Mouse (Mus musculus) kidney, adult 18-20 months (tissue): ENCODE measurements at regions not wholly inside any gene's neighbourhood (a gene's known extent, or its start where the extent isn't known, plus 50 kb on each side); places are given as distances from the start of the nearest gene placed in this dataset.

Experiments
- DNase-seq: peaks from one replicate; pipeline ENCODE4 v3.0.0; 2021

DNA sequence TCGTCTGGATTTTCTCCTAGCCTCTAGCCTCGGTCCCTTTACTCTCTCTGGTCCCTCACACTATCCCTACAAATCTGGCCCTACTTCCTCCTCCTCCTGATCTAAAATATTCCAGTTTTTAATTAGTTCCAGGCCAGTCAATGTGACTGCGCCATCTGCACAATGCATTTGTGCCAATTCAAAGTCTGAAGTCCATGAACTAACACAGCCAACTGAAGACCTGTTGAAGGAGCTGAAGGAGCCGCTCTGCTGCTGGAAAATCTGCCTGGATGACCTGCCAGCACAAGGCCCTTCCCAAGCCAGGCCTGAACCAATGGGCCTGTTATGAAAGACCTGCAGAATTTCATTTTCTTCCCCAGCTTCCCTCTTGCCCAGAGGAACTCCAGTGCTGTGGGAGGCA lies 197.9 kb upstream of the Mctp2 start:
- DNase-seq, result peak; percentile 54

DNA sequence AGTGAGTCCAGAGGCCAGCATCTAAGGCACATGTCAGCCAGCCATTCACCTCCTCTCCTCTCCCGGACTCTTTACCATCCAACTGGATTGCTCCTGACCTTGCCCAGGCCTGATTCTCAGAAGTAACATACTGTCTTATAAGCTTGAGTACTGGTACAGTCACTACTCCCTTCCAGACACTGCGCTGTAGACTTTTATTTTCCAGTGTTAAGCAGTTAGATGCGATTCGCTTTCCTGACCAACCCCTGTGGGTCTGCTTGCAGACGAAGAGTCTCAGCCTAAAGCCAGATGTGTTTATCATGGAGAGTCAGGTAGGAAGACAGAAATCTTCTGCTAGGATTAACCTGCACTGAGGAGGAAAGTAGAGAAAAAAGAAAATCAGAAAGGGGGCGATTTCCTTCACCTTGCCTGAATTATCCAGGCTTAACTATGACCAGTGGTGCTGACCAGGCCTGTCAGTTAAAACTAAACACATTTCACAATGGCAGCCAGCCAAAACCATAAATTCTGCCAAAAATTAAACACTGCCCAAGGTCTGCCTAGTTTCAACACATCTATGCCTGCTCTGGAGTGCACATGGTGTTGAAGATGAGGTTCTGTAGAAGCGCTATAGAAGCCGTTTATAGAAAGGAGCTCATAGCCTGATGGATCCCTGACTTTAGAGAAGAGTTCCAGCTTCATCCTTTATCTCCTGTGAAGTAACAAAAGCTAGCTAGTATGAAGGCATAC lies 199.5 kb upstream of the Mctp2 start:
- no peak for DNase-seq

DNA sequence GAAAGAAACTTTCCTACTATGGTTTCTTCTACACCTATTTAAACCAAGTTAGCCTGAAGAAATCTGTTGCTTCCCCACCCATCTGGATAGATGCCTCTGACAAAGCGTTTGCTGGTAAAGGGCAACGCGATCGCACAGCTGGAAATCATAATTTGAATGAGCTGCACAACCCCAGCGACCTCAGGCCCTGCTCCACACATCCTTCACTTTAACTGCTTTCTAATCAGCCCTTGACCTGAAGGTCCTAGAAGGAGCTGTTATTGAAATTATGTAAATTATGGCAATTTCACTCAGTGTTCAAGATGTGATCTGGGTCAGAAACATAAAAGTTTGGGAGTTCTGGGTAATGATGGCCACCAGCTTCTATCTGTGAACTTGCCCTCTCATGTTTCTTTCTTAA lies 201.5 kb upstream of the Mctp2 start:
- no peak for DNase-seq

GRCm38 (mm10) chr7:72510116-72510515 lies 203.7 kb upstream of the Mctp2 start:
- DNase-seq, result no peak

DNA sequence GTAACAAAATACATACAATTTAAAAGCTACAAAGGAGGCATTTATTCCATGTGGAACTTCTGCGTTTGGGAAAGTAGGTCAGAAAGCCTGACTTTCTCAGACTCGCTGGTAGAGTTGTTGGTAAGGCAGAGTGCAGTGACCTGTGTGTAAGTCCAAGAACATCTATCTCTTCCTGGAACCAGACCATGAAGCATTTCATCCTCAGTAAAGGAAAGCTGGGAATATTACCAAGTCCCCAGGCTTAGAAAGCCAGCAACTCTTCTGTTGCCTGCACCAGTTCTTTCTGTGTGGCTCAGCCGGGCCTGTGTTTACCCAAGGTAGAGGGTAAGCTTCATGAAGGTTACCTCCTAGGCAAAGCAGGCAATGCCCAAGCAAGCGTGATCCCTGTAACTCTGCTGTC lies 207.0 kb upstream of the Mctp2 start:
- DNase-seq, result no peak

DNA sequence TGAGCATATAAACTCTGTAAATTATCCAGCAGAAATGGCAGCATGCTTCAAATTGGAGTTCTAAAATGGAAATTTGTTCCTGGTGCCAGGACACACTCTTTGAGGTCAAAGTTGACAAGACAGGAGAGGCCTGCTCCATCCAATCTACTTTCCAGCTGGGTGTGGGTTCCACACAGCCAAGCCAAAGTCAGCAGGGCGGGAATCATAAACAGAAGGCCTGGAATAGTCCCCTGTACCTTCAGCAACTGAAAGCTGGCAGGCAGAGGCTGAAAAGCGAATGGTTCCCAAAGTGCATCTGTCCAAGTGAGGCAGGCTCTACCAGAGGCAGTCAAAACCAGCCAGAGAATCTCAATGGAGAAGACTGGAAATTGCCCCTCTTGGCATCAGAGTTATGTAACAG lies 208.4 kb upstream of the Mctp2 start:
- no peak for DNase-seq

DNA sequence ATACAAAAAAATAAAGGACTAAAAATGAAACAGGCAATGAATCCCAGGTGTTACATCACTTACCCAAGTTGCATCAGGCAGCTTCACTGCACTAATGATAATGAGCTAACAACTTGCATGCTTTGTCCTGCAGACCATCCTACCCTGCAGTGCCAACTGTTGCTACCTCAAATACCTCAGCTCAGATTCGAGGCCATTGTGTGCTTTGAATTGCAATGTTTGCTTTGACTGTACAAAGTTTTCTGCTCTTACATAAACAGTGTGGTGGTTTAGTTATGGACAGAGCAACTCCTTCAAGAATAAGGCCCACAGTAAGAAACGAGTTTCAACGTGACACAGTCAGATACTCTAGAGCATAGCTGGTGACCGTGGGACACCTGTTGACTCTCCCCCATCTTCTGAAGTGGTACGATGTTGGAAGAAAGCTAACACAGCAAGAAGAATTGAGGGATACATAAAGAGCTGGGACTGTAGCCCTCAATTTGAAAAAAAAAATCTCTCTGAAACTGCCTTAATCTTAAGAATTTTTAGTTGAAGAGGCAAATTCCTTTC lies 212.1 kb upstream of the Mctp2 start:
- DNase-seq, result no peak

DNA sequence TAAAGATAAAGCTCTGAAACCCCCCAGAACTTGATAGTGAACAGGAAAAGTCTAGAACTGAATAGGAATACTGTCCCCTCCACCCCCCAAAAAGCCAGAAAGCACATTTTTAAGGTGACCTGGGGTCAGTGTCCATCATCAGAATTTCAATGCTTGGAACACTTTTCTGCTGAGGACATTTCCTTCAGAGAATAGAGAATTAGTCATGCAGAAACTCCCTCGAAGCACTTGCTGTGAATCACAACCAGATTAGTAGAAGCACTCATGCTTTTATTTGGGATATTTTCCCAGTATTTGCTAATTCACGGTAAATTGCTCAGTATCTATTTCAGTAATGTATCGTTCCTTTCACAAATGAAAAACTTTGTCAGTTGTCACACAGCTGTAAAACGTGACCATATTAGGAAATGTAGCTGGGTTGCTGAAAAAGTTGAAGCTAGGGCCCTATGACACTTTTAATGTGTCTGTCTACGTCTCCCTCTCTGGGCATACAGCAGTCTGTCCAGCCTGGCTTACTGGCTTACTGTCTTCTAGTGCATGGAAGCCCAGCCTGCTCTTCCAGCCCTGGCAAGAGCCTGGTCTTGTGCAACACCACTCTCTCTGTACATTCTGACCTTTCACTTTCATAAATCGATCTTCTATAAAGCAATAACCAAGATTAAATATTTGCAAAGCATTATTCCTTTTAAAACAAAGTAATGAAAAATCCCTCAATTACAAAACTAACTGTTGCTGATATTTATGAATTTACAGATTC lies 213.1 kb upstream of the Mctp2 start:
- no peak for DNase-seq

DNA sequence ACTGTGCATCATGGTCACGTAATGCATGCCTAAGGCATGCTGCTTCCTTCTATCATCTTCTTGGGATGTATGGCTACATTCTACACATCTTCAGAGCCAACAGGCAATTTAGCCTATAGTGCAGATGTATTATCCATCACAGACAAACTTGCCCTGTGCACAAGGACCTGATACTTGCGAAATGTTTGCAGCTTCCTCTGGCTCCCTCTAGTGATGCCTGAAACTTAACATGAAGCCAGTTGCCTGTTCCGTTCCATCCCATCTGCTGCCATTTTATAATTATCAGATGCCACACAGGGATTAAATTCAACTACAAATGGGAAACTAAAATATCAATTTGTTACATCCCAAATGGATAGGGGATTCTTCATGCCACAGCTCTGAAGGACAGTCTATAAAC lies 222.5 kb upstream of the Mctp2 start:
- DNase-seq, result no peak

DNA sequence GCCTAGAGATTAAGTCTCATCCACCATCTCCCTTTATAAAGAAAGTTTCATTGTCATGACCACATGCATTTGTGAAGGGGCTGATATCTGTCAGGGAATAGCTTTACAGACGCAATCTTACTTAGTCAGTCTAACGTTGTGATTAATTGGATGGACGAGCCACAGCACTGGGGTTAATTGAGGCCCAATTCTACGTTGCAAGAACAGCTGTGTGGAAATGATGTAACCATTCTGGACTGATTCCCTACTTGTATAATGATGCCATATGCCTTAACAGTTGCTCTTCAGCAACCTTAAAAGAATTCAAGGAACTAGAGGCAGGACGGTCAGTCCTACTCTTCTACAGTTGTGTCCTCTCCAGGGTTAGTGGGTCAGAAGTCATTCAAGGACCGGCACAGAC lies 231.9 kb upstream of the Mctp2 start:
- DNase-seq, result no peak

- DNase-seq, result no peak
Measured at GRCm38 (mm10) chr7:72539915-72540314, 233.5 kb upstream of the Mctp2 start.

DNA sequence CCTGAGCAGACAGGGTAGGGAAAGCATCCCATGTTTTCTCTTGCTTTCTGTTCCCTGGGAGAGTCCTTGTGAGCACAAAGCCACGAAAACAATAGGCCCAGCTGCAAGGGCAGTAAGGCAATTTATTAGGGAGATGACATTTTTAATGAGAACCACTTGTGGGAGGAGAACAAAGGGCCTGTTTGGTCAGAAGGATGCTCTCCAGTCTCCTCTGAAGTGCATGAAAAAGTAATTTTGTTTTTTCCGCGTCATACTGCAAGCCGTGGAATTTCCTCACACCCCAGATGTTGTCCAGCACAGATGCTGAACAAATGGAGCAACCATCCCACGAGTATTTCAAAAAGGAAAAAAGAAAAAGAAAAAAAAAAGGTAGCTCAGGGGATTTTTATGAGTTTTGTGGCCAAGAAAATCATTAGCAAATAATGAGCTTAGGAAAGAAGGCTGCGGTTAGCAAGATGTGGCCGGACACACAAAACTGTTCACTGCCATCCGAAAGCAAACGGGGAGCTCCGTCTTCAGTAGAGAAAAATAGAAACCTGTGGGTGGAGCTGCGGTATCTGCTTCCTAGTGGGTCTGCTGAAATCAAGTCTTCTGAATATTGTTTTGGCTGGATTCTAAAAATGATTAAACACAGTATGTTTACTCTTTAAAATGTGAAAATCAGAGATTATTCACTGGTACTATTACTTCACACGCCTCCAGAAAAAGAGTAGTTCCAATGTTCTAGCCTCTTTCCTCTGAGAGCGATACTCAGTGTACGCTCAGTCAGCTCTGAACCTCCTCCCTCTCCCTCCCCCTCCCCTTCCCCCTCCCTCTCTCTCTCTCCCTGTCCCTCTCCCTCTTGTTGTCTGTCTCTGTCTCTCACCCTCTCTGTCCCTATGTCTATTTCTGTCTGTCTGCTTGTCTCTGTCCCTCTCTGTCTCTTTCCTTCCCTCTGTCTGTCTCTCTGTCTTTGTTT lies 235.4 kb upstream of the Mctp2 start:
- DNase-seq, result no peak

DNA sequence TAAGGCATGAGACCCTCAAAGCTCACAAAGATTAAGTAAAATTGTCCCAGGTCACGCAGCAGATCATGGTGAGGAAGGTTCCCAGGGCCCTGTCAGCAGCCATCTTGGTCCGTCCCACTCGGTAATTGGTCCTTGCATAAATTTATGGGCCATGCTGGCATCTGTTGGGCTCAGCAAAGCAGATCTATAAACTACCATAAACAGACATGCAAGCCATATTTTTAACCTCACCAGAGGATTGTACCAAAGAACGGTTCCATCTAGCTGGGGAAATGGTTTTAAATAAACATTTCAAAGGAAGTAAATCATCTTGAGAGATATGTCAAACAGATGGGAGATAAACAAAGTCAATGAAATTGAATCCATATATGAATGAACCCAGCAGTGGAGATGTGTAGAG lies 237.1 kb upstream of the Mctp2 start:
- no peak for DNase-seq

GRCm38 (mm10) chr7:72543946-72544345 lies 237.5 kb upstream of the Mctp2 start:
- DNase-seq, result peak; percentile 30

GRCm38 (mm10) chr7:72567378-72567777 lies 261.0 kb upstream of the Mctp2 start:
- no peak for DNase-seq

- no peak for DNase-seq
Measured at GRCm38 (mm10) chr7:72569177-72569576, 262.8 kb upstream of the Mctp2 start.

DNA sequence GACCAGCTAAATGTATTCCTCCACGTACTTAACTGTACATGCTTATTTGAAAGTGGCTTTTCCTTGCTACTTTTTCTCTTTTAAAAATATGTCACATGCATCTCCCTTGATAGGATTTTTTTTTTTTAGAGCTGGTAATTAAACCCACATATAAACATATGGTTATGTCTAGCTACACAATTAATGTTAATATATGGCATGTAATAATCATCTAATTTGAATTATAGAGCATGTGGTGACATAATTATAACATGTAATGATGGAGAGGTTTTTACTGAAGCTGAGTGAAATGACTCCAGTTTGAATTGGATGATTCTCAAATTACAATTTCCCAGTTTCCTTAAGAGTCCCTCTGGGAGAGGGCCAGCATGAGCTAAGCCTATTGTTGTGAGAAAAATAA lies 267.9 kb upstream of the Mctp2 start:
- no peak for DNase-seq

GRCm38 (mm10) chr7:72584427-72584826 lies 278.0 kb upstream of the Mctp2 start:
- no peak for DNase-seq

- no peak for DNase-seq
Measured at GRCm38 (mm10) chr7:72589241-72589668, 282.8 kb upstream of the Mctp2 start.

GRCm38 (mm10) chr7:72590351-72591115 lies 284.1 kb upstream of the Mctp2 start:
- DNase-seq, result no peak

DNA sequence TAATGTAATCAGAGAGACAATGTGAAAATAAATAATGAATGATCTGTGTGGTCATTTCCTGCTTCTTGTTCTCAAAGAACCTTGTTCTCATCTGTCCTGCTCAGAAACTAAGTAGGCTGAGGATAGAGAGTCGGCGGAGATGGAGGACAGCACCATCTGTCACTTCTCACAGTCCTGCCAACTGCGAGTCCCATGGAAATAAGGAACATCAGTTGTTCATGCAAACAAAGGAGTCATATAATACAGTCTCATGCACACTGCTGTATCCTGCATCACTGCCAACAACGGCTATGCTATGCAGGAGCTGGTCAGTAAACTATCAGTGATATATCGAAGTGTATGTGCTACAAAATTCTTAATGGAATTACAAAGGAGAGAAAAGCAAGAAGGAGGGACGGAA lies 285.7 kb upstream of the Mctp2 start:
- DNase-seq, result no peak

DNA sequence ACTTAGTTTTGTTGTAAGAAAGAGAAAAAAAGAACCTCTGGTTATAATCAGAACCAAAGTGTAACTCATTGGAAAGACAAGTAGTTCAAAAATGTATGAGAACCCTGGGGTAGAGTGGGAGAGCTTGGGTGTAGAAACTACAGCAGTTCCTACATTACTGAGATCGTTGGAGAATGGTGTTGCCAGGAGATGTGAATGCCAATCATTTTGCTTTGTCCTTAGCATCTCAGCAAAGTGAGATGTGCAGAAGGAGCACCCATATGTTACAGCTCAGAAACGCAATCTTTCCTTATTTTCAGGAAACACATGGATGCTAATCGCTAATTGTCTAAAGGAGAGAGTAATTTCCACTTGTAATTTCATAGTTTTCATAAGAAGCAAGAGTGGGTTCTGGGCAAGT lies 286.2 kb upstream of the Mctp2 start:
- DNase-seq, result no peak
